Mouse (Mus musculus) thymus, adult 2 months (tissue): ENCODE results near the gene Pepd. TPM values are rescaled to one million over a fixed set of nuclear protein-coding genes. Genes with fewer than 3 reads are reported as not detected.

Experiments
- DNase-seq: peaks from one replicate; pipeline ENCODE4 v3.0.0; 2021
- H3K27ac ChIP-seq: fragments of 200-500 bp; 2 replicates; pipeline ENCODE4 v1.5.1; 2012; ENCODE audit warnings: low read length, control low read depth; ENCODE audit not compliant: control insufficient read depth, insufficient read depth
- H3K27me3 ChIP-seq: fragments of 200-500 bp; 2 replicates; pipeline ENCODE4 v1.6.1; 2012; ENCODE audit warnings: mild to moderate bottlenecking, low read length, moderate library complexity, mixed read lengths; ENCODE audit not compliant: control insufficient read depth, insufficient read depth
- H3K36me3 ChIP-seq: fragments of 200-500 bp; 2 replicates; pipeline ENCODE4 v1.6.1; 2012; ENCODE audit warnings: mild to moderate bottlenecking, low read length, moderate library complexity; ENCODE audit not compliant: control insufficient read depth, insufficient read depth
- H3K4me1 ChIP-seq: fragments of 200-500 bp; replicated peaks from 2 replicates; pipeline ENCODE4 v1.6.1; 2012; ENCODE audit warnings: low read length; ENCODE audit not compliant: control insufficient read depth, insufficient read depth
- H3K4me3 ChIP-seq: fragments of 200-500 bp; 2 replicates; pipeline ENCODE4 v1.5.1; 2012; ENCODE audit warnings: mild to moderate bottlenecking, low read length, control low read depth, moderate library complexity; ENCODE audit not compliant: control insufficient read depth, insufficient read depth
- CTCF ChIP-seq: fragments of 200-500 bp; IDR thresholded peaks from 2 replicates; pipeline ENCODE4 v1.5.1; 2012; ENCODE audit warnings: mild to moderate bottlenecking, control low read depth, low read length, moderate library complexity, borderline replicate concordance; ENCODE audit not compliant: control insufficient read depth, poor library complexity, insufficient read depth; ENCODE audit errors: extremely low read depth
- POLR2A ChIP-seq: fragments of 200-500 bp; IDR thresholded peaks from 2 replicates; pipeline ENCODE4 v1.6.1; 2012; ENCODE audit warnings: mild to moderate bottlenecking, low read length, control low read depth, moderate library complexity; ENCODE audit not compliant: control insufficient read depth, poor library complexity, insufficient read depth; ENCODE audit errors: extremely low read depth
- WGBS: fragments of 180-500 bp; shearing (Covaris S2); methylation state at CpG from one replicate; pipeline ENCODE4 v1.1.7; 2018; 5-methylcytosine and 5-hydroxymethylcytosine counted together
- polyA plus RNA-seq: library from polyadenylated mRNA; depleted of rRNA; stranded (reverse); fragments of >200 nt; gene quantifications from 2 replicates; pipeline ENCODE4 v1.2.3, GENCODE M21; 2012

The Pepd gene
- polyA plus RNA-seq, 1 experiment: 87.6 TPM

DNA sequence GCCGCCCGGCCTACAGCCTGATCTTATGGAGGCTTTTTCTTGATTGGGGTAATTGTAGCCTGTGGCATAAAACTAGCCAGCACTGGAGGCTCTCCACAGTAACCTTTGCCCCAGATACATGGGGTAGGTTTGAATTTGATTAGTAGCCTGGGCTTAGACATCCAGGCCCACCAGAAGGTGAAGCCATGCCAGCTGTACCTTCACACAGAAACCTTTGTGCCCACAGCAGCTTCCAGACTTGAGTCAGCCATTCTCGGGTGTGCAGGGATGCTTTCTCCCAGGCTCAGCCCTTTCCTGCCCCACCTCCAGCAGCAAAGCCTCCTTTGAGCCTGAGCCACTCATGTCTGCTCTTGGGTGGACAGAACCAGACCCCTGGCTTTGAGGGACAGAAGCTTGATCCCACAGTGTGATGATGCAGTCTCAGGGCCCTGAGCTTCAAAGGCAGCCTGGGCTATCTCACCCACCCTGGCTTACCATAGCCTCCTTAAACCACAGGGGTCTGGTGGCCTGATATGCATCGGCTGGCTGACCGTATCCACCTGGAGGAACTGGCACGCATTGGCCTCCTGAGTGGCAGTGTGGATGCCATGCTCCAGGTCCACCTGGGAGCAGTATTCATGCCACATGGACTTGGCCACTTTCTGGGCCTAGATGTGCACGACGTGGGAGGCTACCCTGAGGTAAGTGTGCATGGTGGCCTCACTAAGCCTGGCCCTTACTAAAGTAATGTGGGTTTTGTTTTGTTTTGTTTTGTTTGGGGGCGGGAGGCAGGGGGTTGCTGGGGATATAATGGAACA is 128.2 kb downstream of the Pepd start:
- DNase-seq: no peak
- Histone ChIP-seq H3K4me3 (no peak overlapping the region), H3K27me3 (no peaks in the 10 kb centered on the region), H3K4me1 (no peaks in the 10 kb centered on the region), H3K36me3 (peaks cover 17% of the 10 kb centered on the region), H3K27ac (no peak overlapping the region)
- WGBS: 97% methylated on average over 9 of the region's 9 CpGs
- TF ChIP-seq POLR2A (no peak), CTCF (no peak)

DNA sequence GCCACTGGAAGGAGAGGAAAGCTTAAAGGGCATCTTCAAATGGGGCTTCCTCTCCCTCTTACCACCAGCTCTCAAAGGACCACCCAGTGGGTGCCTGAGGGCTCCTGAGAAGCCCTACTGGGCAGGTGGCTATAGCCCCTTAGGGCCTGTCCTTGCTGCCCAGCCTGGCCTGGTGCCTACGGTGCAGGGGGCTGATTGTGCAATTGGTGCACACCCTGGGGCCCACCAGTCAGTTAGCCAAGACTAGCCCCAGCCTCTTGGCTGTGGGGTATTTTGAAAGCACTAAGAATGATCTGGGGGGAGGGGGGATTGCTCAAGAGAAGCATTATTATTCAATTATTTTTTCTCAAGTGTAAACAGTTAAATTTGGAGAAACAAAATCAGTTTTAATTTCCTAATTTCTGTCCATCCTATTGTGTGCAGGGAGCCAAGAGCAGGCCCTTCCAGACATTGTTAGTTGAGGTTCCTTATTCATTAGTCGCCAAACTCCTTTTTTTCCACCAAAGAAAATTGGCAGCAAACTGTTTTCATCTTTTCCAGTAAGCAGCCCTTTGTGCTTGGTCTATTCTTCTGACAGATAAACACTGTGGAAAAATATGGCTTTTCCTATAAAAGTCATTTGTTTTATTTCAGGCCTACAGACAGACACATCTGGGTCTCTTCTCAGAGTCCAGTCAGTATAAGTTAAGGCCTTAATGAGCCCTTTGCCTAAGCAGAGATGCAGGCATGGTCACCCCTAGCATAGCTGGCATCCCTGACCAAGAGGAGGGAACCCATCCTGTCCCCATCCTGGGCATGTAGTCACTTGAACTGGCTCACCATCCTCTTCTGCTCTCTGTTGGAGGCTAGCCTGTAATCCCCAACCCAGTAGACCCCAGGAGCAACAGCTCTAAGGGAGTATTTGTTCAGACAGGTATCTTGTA is 129.4 kb downstream of the Pepd start:
- TF ChIP-seq POLR2A: no peak
- no peak for TF ChIP-seq CTCF
- H3K4me1 ChIP-seq: no peaks in the 10 kb centered on the region
- no peak overlapping the region for H3K27ac ChIP-seq

DNA sequence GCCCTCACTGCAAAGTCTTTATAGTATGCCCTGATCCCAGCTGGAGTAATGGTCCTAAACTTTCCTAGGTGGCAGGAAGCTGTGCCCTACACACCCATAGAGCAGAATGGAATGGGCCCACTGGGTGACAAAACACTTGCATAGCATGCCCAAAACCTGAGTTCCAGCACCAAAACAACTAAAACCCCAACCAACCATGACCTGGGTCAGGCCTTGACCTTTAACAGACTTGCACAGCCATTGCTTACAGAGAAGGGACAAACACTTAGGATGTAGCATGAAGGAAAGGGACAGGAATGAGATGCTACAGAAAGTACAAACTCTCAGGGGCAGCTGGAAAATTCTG is 130.0 kb downstream of the Pepd start:
- no peak for DNase-seq
- Histone ChIP-seq H3K4me3 (no peak overlapping the region), H3K36me3 (peaks cover 26% of the 10 kb centered on the region), H3K4me1 (no peaks in the 10 kb centered on the region), H3K27ac (no peak overlapping the region), H3K27me3 (no peaks in the 10 kb centered on the region)
- TF ChIP-seq CTCF (no peak), POLR2A (no peak)

More for the DNA sequence above, 129.4 kb downstream of the Pepd start:
- H3K36me3 ChIP-seq: peaks cover 24% of the 10 kb centered on the region
- no peak overlapping the region for H3K4me3 ChIP-seq
- DNase-seq: no peak
- H3K27me3 ChIP-seq: no peaks in the 10 kb centered on the region
- WGBS: 89% methylated on average over 2 of the region's 2 CpGs

DNA sequence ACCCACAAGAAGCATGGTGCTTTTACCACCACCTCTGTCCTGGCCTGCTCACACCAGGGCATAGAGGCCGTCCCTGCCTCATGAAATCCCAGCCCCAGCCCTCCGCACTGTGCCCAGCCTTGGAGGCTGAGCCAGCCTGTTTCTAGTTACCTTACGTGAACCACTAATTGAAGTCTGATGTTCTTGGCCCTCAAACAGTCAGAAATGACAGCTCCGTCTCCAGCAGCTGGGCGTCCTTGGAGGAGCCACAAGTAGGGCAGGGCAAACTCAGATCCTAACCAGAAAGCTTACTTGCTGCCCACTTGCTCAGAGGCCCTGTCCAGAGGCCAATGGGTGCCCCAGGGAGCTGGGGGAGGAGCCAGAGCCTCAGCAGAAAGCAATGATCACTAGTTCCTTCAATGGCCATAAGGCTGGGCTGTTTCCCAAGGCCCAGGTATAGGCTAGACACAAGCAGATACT is 130.6 kb downstream of the Pepd start:
- TF ChIP-seq CTCF: no peak
- no peak for TF ChIP-seq POLR2A
- H3K27me3 ChIP-seq: no peaks in the 10 kb centered on the region
- no peak overlapping the region for H3K4me3 ChIP-seq
- no peaks in the 10 kb centered on the region for H3K4me1 ChIP-seq
- DNase-seq: no peak
- no peak overlapping the region for H3K27ac ChIP-seq
- WGBS: 91% methylated on average over 5 of the region's 5 CpGs
- H3K36me3 ChIP-seq: peaks cover 26% of the 10 kb centered on the region

DNA sequence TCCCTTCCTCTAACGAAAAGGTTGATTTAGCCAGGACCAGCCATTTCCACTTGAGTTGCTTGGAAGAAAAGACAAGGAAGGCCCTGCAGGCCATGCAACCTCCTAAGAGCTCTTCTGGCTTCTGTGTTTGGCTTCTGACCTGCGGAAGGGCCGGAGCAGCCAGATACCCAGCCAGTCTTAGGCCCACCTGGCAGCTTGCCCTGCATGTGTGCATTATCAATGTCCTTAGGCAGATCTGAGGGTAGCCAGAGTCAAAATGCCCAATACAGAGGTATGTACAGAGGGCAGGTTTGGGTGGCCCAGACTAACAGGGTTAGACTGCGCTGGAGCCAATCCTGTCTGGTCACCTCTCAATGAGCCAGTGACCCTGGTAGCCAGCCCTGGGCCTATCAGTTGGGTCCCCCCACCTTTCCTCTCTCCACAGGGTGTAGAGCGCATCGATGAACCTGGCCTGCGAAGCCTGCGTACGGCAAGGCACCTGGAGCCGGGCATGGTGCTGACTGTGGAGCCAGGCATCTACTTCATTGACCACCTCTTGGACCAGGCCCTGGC is 131.2 kb downstream of the Pepd start:
- TF ChIP-seq POLR2A: no peak
- TF ChIP-seq CTCF: no peak
- peaks cover 26% of the 10 kb centered on the region for H3K36me3 ChIP-seq
- H3K27ac ChIP-seq: no peak overlapping the region
- DNase-seq: no peak
- no peaks in the 10 kb centered on the region for H3K4me1 ChIP-seq
- H3K27me3 ChIP-seq: no peaks in the 10 kb centered on the region
- 98% methylated on average over 10 of the region's 10 CpGs for WGBS
- no peak overlapping the region for H3K4me3 ChIP-seq

DNA sequence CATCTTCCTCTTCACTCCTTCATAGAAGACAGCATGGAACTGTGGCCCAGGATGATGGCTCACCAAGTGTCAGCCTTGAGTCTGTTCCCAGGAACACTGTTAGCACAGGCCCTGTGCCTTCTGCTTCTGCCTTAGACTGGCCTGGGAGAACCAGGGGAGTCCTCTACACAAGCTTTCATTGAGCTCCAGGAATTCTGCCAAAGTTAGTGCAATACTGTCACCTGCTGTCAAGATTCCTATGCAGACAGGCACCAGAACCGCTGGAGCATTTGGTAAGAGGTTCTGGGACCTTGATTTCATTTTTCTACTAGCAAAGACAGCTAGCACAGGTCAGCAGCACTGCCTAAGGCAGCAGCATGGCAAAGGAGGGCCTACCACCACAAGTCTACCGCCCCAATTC is 132.5 kb downstream of the Pepd start:
- peaks cover 36% of the 10 kb centered on the region for H3K36me3 ChIP-seq
- H3K27ac ChIP-seq: no peak overlapping the region
- no peak overlapping the region for H3K4me3 ChIP-seq
- no peak for DNase-seq
- H3K27me3 ChIP-seq: no peaks in the 10 kb centered on the region
- 98% methylated on average over 2 of the region's 2 CpGs for WGBS
- TF ChIP-seq CTCF: no peak
- no peak for TF ChIP-seq POLR2A
- H3K4me1 ChIP-seq: no peaks in the 10 kb centered on the region
